Mouse (Mus musculus) adrenal gland, adult (tissue): ENCODE results near the gene Esrra.
"Not testable (repeated sequence)": the region's sequence is repeated elsewhere in the genome, so short reads cannot be mapped to it uniquely, and the experiment has no call there.

ENCODE experiments used
- DNase-seq, 2 experiments: peaks; one replicate each; pipeline ENCODE4 v3.0.0; 2022 to 2023; ENCODE audit warnings: low spot score in 1 of 2; ENCODE audit not compliant: inconsistent age in 2 of 2

Esrra gene

DNA sequence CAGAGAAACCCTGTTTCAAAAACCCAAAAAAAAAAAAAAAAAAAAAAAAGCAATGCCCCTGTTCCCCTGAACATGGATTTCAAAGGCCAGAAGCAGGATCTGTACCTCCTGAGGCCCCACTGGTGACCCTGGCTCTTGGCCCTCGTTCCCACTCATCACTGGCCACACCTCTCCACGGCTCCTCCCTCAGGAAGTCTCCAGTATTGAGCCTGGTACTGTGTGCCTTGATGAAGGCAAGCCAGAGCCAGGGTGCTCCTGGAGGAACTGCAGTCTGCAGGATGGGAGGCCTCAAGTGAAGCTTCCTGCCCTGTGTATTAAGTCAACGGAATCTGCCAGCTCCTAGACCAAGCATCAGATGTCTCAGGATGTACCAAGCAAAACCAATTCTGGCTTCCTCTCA lies 15.4 kb downstream of the Esrra start:
- peak in 1 of 2 experiments; percentile 44 for DNase-seq

DNA sequence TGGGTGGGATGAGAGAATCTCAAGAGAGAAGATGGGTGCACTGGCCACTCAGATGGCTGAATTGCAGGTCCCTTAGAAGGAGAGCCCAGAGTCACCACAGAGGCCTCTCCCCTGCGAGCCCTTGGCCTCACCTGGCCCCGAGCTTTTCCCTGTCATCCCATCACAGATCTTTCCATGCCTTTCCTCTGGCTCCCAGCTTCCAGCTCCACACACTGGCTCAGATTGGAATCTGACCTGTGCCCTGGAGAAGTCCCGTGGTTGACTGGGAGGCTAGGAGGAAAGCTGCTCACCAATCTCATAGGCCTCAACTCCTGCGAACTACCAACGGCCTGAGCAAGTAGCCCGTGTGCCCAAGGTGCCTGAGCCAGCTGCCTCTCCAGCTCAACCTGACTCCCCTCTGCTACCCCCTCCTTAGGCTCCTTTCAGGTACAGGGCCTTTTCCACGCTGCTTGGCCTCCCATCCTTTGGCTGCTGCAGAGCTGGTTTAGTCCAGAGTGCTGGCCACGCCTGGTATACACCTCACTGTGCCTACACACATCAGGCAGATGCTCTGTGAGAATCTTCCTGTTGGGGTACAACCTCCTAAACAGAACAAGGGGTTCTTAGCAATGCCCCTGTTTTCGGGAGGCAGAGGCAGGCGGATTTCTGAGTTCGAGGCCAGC lies 16.0 kb downstream of the Esrra start:
- peak in 1 of 2 experiments; percentile 21 for DNase-seq

DNA sequence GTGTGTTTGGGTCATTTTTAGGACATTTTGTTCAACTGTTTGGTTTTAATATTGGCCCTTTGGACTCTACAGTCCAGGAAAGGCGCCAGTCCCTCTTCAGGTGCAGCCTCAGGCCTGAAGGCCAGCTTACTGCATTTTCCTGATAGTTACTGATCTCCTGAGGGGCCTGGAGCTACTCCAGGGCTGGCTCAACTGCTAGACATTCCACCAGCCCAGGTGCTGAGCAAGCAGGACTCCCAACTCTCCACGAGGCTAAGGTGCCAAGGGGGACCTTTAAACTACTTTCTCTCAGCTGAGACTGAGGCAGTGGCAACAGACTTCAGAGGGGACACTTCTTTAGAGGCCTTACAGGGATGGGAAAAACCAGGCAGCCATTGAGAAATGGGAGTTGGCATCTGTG lies 16.8 kb downstream of the Esrra start:
- no peak for DNase-seq

DNA sequence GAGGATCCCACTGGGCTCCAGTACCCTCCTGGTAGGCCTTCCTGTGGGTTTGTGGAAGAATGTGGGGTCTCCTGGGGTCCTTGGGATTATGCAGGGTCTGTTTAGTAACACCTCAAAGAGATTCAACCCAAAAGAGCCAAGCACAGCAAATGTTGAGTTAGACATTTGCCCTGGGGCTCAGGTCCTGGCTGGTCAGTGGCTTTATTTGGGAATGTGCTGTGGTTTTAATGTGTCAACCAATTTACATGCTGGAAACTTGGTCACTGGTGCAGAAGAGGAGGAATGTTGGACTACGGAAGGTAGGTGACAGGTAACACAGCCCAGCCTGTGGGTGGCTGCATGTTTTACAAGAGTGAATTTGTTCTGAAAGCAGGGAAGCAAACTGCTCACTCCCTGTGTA lies 18.6 kb downstream of the Esrra start:
- DNase-seq = no peak

DNA sequence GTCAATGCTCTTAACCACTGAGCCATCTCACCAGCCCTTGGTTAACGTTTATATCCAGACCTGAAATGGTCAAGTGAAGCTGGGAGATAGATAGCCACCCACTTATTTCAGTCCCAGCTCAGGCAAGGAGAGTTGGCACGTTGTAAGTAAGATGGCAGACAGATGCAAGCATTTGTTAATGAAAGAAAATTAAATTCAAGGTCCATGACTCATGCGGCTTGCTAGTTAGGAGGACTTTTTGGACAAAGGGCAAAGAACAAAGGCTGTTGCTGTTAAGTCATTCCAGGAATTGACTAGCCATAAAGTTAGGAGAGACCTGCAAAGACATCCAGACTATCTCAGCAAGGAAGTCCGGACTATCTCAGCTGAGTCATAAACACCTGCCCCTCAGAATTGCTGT lies 22.0 kb downstream of the Esrra start:
- no peak for DNase-seq

DNA sequence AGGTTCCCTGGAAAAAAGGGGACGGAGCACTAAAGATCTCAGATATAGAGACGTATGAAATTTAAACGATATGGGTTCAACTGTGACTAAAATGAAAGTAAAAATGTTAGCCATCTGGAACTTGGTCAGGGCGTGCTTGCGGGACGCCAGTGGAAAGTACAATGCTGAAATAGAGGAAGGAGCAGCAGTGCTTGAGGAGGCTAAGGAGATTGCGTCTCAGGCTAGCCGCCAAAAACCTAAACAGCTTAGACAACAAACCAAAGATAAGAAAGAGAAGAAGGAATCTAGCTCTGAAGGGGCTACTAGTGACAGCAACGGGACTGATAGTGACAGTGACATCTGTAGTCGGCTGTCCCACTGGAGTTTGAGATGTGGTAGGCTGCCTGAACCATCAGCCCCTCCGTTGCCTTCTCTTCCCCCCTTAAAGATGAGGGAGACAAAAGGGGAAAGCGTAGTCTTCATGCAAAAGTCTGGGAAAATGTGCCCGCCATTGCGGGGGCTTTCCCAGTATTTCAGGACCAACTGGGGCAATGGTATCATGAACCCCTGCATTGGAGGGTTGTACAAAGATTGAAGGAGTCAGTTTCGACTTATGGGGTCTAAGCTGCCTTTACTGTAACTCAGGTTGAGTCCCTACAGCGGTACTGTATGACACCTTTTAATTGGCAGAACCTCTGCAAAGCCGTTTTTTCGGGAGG lies 25.9 kb downstream of the Esrra start:
- not testable (repeated sequence) for DNase-seq

DNA sequence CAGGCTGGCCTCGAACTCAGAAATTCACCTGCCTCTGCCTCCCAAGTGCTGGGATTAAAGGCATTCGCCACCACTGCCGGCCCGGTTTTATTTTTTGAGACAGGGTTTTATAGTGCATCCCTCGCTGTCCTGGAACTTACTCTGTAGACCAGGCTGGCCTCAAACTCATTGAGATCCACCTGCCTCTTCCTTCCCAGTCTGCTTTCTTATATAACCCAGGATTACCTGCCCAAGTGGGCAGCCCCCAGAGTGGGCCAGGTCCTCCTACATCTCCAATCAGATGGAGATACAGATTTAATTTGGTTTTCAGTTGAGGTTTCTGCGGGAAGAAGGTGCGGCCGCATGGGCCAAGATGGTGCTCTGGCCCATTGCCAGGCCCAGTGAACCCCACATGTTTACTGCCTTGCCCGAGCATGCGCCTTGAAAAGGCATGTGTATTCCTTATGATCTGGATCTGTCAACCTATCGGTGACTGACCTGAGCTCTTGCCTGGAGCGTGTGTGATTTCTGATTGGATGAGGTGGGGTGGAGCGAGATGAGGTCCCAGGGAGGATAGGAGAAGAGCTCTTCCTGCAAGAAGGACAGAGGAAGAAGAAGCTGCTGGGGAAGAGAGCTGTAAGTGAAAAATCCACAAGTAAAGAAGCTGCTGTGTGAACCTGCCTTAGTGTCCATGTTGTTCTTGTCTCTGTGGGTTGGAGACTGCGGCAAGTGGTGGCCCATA lies 27.7 kb downstream of the Esrra start:
- no peak for DNase-seq

DNA sequence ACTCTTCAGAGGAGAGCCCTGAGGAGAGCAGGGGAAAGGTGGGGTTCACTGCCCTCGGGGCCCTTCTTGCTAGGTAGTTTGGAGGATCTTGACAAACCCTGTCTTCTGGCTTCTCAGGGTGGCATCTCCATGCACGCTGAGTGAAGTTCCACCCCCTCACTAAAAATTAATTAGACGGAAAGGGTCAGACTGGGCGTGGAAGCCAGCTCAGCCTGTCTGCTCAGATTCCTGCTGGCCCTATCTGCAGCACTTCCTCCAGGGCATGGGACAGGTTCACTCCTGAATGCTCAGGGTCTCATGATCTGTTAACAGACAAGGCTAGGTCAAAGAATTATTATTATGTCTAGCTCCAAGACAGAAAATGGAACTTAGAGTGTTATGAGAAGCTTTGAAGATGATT lies 29.1 kb downstream of the Esrra start:
- no peak for DNase-seq

DNA sequence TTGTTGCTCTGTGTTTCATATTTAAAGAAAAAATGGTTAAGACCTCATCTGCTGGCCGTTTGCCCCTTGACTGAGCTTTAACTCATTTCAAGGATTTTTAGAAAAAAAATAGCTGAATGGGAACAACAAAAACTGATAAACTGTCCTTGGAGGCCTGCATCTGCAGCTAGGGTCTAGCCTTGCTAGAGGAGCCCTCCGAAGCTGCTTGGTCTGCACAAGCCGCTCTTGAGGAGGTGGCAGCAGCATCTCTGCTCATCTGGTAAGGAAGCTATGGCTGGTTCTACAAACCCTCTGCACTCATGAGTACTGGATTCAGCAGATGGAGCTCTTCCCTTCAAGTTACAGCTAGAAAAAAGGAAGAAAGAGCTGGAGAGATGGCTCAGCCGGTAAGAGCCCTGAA lies 43.6 kb downstream of the Esrra start:
- DNase-seq = peak in 1 of 2 experiments; percentile 48

DNA sequence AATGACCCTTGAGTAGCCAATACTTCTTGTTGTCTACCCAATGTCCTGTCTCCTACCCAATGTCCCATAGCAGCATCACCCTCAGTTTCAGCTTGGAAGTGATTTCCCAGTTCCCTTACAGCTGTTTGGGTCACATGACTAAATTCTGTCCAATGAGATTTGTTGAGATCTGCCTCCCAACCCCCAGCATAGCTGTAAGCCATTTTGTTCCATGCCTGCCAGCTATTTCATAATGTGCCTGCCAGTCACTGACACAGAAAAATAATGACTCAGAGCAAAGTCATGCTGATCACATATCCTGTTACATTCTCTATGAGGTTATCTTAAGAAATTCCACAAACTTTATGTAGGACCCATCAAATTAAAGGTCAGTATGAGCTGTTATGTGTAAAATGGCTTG lies 44.8 kb downstream of the Esrra start:
- no peak for DNase-seq

DNA sequence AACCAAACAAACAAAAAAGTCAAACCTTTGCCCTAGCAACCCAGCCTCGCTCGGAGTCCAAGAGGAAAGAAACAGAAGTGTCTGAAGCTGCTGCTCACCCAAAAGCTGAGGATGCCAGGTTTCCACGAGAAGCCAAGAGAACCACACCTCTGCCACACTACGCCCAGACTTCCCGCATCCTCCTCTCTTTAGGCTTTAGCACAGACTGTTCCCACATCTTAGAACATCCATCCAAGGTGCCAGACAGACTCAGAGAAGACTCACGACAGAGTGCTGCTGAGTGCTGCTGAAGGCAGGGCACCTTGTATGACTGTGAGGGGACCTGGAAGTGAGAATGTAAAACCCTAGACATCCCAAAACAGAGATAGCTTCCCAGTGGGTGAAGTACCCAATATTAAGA lies 45.8 kb downstream of the Esrra start:
- no peak for DNase-seq

DNA sequence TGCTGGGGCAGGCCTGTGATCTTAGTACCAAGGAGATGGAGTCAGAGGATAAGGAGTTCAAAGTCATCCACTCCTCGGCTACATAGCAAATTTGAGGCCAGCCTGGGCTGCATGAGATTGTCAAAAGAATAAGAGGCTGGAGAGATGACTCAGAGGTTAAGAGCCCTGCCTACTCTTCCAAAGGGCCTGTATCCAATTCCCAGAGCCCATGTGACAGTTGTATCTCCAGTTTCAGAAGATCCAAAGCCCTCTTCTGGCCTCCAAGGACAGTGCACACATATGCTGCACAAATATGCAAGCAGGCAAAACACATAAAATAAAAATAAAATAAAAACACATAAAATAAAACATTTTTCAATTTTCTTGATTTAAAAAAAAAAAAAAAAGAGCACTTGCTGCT lies 47.4 kb downstream of the Esrra start:
- no peak for DNase-seq

DNA sequence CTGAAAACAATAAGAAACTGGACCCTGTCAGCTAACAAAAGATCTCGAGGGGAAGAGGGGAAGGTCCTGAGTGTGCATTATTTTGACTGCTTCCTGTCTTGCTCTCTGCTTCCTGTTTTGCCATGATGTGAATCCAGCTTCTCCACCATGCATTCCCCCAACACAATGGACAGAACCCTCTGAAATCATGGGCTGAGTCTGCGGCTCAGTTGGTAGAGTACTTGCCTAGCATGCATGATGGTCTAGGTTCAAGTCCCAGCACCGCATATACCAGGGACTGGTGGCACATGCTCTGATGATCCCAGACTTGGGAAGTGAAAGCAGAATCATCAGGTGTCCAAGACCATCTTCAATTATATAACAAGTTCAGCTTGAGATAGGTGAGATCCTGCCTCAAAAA lies 48.9 kb downstream of the Esrra start:
- no peak for DNase-seq

DNA sequence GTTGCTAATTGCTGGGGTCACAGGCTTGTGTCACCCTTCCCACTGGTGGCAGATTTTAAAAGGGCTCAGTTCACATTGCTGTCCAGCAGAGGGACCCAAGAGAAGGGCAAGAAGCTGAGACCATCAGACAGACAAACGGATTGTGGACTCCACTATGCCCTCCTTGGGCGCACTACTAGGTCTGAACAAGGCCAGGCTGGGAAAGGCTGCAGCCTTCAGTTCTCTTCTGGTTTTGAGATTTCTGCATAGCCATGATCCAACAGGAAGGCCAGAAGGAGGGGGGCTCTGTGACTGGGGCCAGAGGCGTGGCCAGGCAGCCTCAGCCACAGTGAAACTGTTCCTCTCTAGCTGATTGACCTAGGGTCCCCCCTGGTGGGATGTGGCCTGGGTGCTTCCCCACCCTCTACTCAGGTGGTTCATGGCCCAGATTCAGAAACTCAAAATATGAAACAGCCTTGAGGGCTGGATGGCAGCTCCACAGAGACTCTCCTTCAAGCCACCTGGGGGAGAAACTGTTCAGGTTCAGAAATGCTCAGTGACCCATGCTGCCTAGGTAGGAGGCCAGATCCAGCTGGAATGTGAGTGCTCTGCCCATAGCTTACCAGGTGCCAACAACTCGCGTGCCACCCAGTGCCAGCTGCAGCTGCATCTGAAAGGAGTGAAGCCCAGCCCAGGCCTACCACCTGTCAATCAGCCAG lies 49.9 kb downstream of the Esrra start:
- peak; percentile 37 to 74 for DNase-seq

DNA sequence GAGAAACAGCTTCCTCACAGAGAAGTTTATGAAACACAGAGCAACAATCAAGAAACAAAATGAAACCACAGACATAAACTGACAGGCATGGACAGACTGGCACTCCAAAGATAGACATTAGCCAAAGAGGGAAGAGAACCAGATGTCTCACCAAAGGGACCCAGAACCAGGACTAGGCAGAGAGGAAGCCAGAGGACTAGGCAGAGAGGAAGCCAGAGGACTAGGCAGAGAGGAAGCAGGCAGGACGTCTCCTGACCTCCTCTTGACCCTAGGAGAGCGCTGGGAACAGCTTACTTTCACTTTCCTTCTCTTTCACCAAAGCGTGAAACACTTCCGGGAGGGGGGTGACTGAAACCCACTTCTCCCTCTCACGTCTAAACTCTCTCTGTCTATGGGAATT lies 52.3 kb downstream of the Esrra start:
- DNase-seq = peak; percentile 73 to 92

DNA sequence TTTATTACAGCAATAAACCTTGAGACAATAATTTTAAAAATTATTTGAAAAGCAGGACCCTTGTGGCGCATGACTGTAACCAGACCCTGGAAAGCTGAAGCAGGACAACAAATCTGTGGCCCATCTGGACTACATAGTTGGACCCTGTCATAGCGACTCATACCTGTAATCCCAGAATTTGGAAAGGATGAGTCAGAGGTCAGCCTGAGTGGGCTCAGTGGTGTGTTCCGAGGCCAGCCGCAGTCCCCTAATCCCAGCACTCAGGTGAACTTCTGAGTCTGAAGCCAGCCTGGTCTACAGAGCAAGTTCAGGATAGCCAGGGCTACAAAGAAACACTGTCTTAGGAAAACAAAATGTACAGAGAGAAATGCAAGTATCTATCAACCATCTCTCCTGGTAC lies 60.2 kb downstream of the Esrra start:
- peak in 1 of 2 experiments; percentile 28 for DNase-seq
